Mouse (Mus musculus) 3T3-L1 (cell line): ENCODE results near the gene Pdf.

Experiments used
- DNase-seq: peaks from one replicate; pipeline ENCODE4 v3.0.0-alpha.2; 2015; ENCODE audit warnings: low read depth, low spot score

The Pdf gene

GRCm38 (mm10) chr8:107048061-107048941 is at the start of gene Pdf:
TSS of gene Pdf (minus strand) at chr8:107048614.
- peak; percentile 67 for DNase-seq

GRCm38 (mm10) chr8:107096366-107097036 is 48.1 kb upstream of the Pdf start, which contains the start of gene Terf2:
TSS of gene Terf2 (minus strand) at chr8:107096547.
- DNase-seq = peak; percentile 94

DNA sequence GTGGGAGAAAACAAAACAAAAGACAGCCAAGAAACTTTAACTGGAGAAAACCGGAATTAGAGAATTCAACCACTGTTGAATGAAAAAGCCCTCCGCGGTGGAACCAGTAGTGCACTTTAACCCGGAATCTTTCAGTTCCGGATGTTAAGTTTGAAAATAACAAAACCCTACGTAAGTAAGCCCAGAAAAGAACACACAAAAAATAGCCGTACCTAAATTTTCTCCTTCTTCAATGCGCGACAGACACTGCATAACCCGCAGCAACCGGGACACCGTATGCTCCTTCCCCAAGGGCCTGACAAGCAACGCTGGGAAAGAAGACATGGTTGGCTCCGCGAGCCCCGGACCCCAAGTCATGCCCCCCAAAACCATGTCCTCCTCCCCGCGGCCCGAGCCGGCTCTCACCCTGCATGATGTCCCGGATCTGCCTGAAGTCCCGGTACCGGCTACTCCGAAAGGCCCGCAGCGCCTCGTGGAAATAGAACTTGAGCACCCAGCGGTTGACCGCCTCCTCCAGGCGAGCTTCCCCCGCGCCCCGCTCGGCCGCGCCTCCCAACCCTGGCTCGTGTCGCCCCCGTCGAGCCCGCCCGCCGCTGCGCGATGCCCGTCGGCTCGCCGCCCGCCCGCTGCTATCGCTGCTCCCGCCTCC is 47.4 kb upstream of the Pdf start:
- peak; percentile 57 for DNase-seq

GRCm38 (mm10) chr8:107090531-107090930 is 42.1 kb upstream of the Pdf start:
- no peak for DNase-seq

GRCm38 (mm10) chr8:107088526-107089063 is 40.2 kb upstream of the Pdf start:
- no peak for DNase-seq

- no peak for DNase-seq
These were observed 37.6 kb upstream of the Pdf start for GRCm38 (mm10) chr8:107086018-107086417.

GRCm38 (mm10) chr8:107085358-107085757 is 36.9 kb upstream of the Pdf start:
- DNase-seq = peak; percentile 56

GRCm38 (mm10) chr8:107076239-107076888 is 27.9 kb upstream of the Pdf start:
- no peak for DNase-seq

GRCm38 (mm10) chr8:107074128-107074527 is 25.7 kb upstream of the Pdf start:
- no peak for DNase-seq

GRCm38 (mm10) chr8:107073706-107074105 is 25.3 kb upstream of the Pdf start:
- peak; percentile 35 for DNase-seq

GRCm38 (mm10) chr8:107065511-107066496 is 17.4 kb upstream of the Pdf start, which contains the start of gene Tmed6:
TSS of gene Tmed6 (minus strand) at chr8:107065644.
- no peak for DNase-seq

GRCm38 (mm10) chr8:107062613-107063012 is 14.2 kb upstream of the Pdf start:
- DNase-seq = no peak

DNA sequence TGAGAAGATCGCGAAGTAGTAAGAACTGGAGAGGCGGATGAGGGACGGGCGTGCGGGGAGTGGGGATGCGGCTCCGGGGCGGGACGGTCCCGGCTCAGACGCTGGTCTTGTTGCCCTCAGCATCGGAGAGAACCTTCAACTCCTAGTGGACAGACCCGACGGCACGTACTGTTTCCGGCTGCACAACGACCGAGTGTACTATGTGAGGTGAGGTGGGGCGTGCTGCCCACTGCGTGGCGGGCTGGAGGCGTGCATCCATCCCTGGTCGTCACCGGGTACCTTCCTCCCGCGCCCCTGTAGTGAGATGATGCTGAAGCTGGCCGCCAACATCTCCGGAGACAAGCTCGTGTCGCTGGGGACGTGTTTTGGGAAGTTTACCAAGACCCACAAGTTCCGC is 8.6 kb upstream of the Pdf start:
- DNase-seq = no peak

DNA sequence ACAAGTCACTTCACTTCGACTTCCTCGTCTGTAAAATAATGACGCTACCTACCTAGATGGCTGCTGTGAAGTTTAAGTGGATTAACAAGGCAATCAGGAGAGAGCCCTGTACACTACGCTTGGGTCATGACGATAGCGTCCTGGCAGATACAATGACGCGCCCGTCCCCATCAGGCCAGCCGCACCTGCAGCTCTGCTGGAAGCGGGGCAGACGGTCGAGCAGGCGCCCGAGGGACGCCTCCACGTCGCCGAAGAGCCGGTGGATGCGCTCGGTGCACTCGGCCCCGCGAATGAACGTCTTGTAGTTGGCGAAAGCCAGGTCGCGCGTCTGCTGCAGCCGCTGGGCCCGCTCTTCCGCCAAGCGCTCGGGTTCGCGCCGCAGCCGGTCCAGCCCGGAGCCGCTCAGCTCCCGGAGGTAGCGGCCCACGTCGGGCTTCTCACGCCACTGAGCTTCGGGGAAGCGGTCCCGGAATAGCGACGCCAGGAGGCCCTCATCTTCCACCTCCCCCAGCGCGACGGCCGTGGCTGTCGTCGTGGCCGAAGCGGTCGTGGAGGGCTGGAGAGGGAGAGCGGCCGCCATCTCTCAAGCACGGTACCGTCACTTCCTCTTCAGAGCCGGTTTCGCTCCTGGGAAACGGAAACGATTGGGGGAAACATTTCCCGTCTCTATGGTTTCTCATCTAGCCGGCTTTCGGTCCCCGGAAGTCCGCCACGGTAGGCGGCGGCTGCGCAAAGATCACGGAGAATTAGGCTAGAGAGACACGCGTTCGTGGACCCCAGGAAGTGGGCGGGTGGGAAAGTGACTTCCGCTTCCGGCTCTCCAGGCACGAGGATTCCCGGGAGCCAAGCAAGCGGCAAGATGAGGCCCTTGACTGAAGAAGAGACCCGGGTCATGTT is 7.9 kb upstream of the Pdf start, which contains the start of the genes Cog8 and Nip7:
Gene Cog8 (minus strand): TSS at position 614 of the 897 bp plus-strand sequence.
Gene Nip7 (plus strand): TSS at position 802 of the 897 bp plus-strand sequence.
- peak; percentile 98 for DNase-seq

DNA sequence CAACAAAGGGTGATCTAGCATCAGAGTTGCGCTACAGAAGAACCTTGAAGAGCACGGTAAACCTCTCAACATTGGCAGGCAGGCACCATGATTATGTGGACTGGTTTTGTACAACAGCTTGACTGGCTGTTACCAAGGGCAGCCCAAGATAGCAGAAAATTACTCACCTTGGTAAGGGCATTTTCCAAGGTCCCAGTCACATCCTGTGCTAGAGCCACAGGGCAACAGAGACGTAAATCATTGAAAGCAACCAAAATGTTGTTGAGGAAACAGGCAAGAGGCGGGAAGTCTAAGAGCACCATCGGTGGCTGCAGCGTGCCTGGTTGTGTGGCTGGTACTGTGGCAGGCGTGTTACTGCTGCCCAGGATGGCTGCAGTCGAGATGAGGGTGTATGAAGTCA is 3.6 kb upstream of the Pdf start:
- no peak for DNase-seq

DNA sequence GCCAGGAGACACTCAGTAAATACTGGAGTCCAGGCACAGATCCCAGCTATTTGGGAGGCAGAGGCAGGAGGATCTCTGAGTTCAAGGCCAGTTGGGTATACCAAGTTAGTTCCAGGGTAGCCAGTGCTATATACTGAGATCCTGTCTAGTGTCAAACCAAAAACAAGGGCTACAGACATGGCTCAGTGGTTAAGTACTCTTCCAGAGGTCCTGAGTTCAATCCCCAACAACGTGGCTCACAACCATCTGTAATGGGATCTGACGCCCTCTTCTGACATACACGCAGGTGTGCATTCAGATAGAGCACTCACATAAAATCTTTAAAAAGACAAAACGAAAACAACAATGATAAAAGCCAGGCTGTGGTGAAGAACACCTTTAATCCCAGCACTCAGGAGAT is 1.1 kb upstream of the Pdf start:
- no peak for DNase-seq

GRCm38 (mm10) chr8:107046976-107047375 is 1.4 kb downstream of the Pdf start:
- peak; percentile 31 for DNase-seq

DNA sequence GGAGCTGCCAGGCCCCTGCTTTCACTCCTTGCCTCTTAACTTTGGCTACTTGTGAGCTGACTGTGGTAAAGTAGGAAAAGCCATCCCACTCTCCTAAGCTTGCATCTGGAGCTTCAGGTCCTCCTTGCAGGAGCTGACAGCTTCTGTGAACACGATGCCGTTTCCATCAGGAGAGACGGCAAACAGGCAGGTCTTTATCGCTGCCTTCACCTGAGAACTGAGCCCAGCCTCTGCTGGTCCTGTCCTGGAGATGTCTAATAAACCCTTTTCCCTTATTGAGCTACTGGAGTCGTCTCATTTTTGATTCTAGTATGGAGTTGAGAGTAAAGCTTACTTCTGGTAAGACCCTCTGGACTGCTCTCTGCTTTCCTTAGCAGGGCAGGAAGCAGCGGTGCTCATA is 2.9 kb downstream of the Pdf start:
- no peak for DNase-seq

DNA sequence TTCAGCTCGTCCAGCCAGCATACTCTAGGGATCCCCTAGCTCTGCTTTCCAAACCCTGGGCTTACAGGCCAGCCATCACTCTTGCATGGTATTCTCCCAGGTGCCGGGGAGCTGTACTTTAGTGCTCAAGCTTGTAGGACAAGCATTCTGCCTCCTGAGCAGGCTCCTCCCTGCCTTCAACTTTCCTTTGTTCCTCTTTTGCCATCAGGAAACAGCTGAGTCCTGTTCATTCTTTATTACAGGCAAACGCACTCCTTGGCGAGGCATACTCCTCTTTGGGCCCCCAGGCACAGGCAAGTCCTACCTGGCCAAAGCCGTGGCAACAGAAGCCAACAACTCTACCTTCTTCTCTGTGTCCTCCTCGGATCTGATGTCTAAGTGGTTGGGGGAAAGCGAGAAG is 7.8 kb downstream of the Pdf start:
- DNase-seq = no peak
